Mouse (Mus musculus): ENCODE measurements around the gene S100a10. TPM values are rescaled to one million over a fixed set of nuclear protein-coding genes. Genes with fewer than 3 reads are reported as not detected.
"Not testable (repeated sequence)": the region's sequence is repeated elsewhere in the genome, so short reads cannot be mapped to it uniquely, and the experiment has no call there.

Gene S100a10
- polyA plus RNA-seq, 1 experiment from 2014 or later, result 603 TPM

- ATAC-seq (ENCODE audit: insufficient read depth, low FRiP score), result no peak
- Histone ChIP-seq H3K4me2 (ENCODE audit: low read depth, low read length) (no peak overlapping the region), H3K9ac (ENCODE audit: low read length) (no peak overlapping the region), H3K27ac (ENCODE audit: low read length) (no peak overlapping the region), H3K4me3 (replicated peaks; ENCODE audit: low read length) (no peak overlapping the region), H3K27me3 (ENCODE audit: control insufficient read depth, insufficient read depth, low read length) (no peaks in the 10 kb centered on the region), H3K36me3 (ENCODE audit: control insufficient read depth, insufficient read depth, low read length) (no peaks in the 10 kb centered on the region), H3K4me1 (ENCODE audit: control insufficient read depth, insufficient read depth, low read length) (no peaks in the 10 kb centered on the region), H3K9me3 (replicated peaks; ENCODE audit: control insufficient read depth, low read length) (no peaks in the 10 kb centered on the region)
- WGBS, result 81% methylated on average over 2 of the region's 2 CpGs
These were observed 13.4 kb upstream of the S100a10 start for GRCm38 (mm10) chr3:93541501-93541900.

- not testable (repeated sequence) for ATAC-seq (ENCODE audit: insufficient read depth, low FRiP score); H3K36me3 ChIP-seq (ENCODE audit: control insufficient read depth, insufficient read depth, low read length); H3K4me1 ChIP-seq (ENCODE audit: control insufficient read depth, insufficient read depth, low read length); H3K4me2 ChIP-seq (ENCODE audit: low read depth, low read length); H3K4me3 ChIP-seq (replicated peaks; ENCODE audit: low read length); H3K27ac ChIP-seq (ENCODE audit: low read length); H3K27me3 ChIP-seq (ENCODE audit: control insufficient read depth, insufficient read depth, low read length); H3K9ac ChIP-seq (ENCODE audit: low read length); H3K9me3 ChIP-seq (replicated peaks; ENCODE audit: control insufficient read depth, low read length)
- WGBS, result 76% methylated on average over 6 of the region's 6 CpGs
These were observed 10.7 kb upstream of the S100a10 start for GRCm38 (mm10) chr3:93544170-93544569.

- H3K9me3 ChIP-seq (replicated peaks; ENCODE audit: control insufficient read depth, low read length), result no peaks in the 10 kb centered on the region
- no peaks in the 10 kb centered on the region for H3K4me1 ChIP-seq (ENCODE audit: control insufficient read depth, insufficient read depth, low read length)
- H3K9ac ChIP-seq (ENCODE audit: low read length), result no peak overlapping the region
- H3K4me3 ChIP-seq (replicated peaks; ENCODE audit: low read length), result no peak overlapping the region
- H3K4me2 ChIP-seq (ENCODE audit: low read depth, low read length), result no peak overlapping the region
- H3K36me3 ChIP-seq (ENCODE audit: control insufficient read depth, insufficient read depth, low read length), result no peaks in the 10 kb centered on the region
- 0 out of 2 replicates have a peak, but pooled peaks have one; percentile 60 for ATAC-seq (ENCODE audit: insufficient read depth, low FRiP score)
- WGBS, result 33% methylated on average over 7 of the region's 7 CpGs
- H3K27ac ChIP-seq (ENCODE audit: low read length), result no peak overlapping the region
- H3K27me3 ChIP-seq (ENCODE audit: control insufficient read depth, insufficient read depth, low read length), result no peaks in the 10 kb centered on the region
These were observed 7.7 kb upstream of the S100a10 start for GRCm38 (mm10) chr3:93547099-93547648.

- Histone ChIP-seq H3K27me3 (ENCODE audit: control insufficient read depth, insufficient read depth, low read length) (no peaks in the 10 kb centered on the region), H3K36me3 (ENCODE audit: control insufficient read depth, insufficient read depth, low read length) (no peaks in the 10 kb centered on the region), H3K4me1 (ENCODE audit: control insufficient read depth, insufficient read depth, low read length) (no peaks in the 10 kb centered on the region), H3K9ac (ENCODE audit: low read length) (no peak overlapping the region), H3K4me3 (replicated peaks; ENCODE audit: low read length) (no peak overlapping the region), H3K27ac (ENCODE audit: low read length) (no peak overlapping the region), H3K4me2 (ENCODE audit: low read depth, low read length) (no peak overlapping the region), H3K9me3 (replicated peaks; ENCODE audit: control insufficient read depth, low read length) (no peaks in the 10 kb centered on the region)
- no peak for ATAC-seq (ENCODE audit: insufficient read depth, low FRiP score)
- 69% methylated on average over 20 of the region's 20 CpGs for WGBS
These were observed 6.9 kb upstream of the S100a10 start for GRCm38 (mm10) chr3:93547749-93548540.

GRCm38 (mm10) chr3:93548541-93549266, 6.2 kb upstream of the S100a10 start:
- no peak for ATAC-seq (ENCODE audit: insufficient read depth, low FRiP score)
- Histone ChIP-seq H3K36me3 (ENCODE audit: control insufficient read depth, insufficient read depth, low read length) (no peaks in the 10 kb centered on the region), H3K4me3 (replicated peaks; ENCODE audit: low read length) (no peak overlapping the region), H3K4me2 (ENCODE audit: low read depth, low read length) (no peak overlapping the region), H3K27me3 (ENCODE audit: control insufficient read depth, insufficient read depth, low read length) (no peaks in the 10 kb centered on the region), H3K4me1 (ENCODE audit: control insufficient read depth, insufficient read depth, low read length) (no peaks in the 10 kb centered on the region), H3K27ac (ENCODE audit: low read length) (no peak overlapping the region), H3K9me3 (replicated peaks; ENCODE audit: control insufficient read depth, low read length) (no peaks in the 10 kb centered on the region), H3K9ac (ENCODE audit: low read length) (no peak overlapping the region)
- 35% methylated on average over 4 of the region's 6 CpGs for WGBS

- no peak overlapping the region for H3K27ac ChIP-seq (ENCODE audit: low read length)
- H3K4me3 ChIP-seq (replicated peaks; ENCODE audit: low read length), result no peak overlapping the region
- 0 out of 2 replicates have a peak, but pooled peaks cover 3% of the 10 kb centered on the region for H3K4me1 ChIP-seq (ENCODE audit: control insufficient read depth, insufficient read depth, low read length)
- H3K9me3 ChIP-seq (replicated peaks; ENCODE audit: control insufficient read depth, low read length), result no peaks in the 10 kb centered on the region
- no peaks in the 10 kb centered on the region for H3K27me3 ChIP-seq (ENCODE audit: control insufficient read depth, insufficient read depth, low read length)
- H3K36me3 ChIP-seq (ENCODE audit: control insufficient read depth, insufficient read depth, low read length), result no peaks in the 10 kb centered on the region
- H3K4me2 ChIP-seq (ENCODE audit: low read depth, low read length), result no peak overlapping the region
- WGBS, result 62% methylated on average over 4 of the region's 4 CpGs
- no peak overlapping the region for H3K9ac ChIP-seq (ENCODE audit: low read length)
- ATAC-seq (ENCODE audit: insufficient read depth, low FRiP score), result no peak
These were observed 4.9 kb upstream of the S100a10 start for GRCm38 (mm10) chr3:93549986-93550385.

- H3K9ac ChIP-seq (ENCODE audit: low read length), result no peak overlapping the region
- H3K4me2 ChIP-seq (ENCODE audit: low read depth, low read length), result no peak overlapping the region
- 79% methylated on average over 5 of the region's 5 CpGs for WGBS
- H3K36me3 ChIP-seq (ENCODE audit: control insufficient read depth, insufficient read depth, low read length), result no peaks in the 10 kb centered on the region
- no peaks in the 10 kb centered on the region for H3K9me3 ChIP-seq (replicated peaks; ENCODE audit: control insufficient read depth, low read length)
- no peak overlapping the region for H3K4me3 ChIP-seq (replicated peaks; ENCODE audit: low read length)
- ATAC-seq (ENCODE audit: insufficient read depth, low FRiP score), result no peak
- no peak overlapping the region for H3K27ac ChIP-seq (ENCODE audit: low read length)
- H3K4me1 ChIP-seq (ENCODE audit: control insufficient read depth, insufficient read depth, low read length), result peaks cover 14% of the 10 kb centered on the region
- no peaks in the 10 kb centered on the region for H3K27me3 ChIP-seq (ENCODE audit: control insufficient read depth, insufficient read depth, low read length)
These were observed 2.7 kb upstream of the S100a10 start for GRCm38 (mm10) chr3:93551950-93552901.

- Histone ChIP-seq H3K36me3 (ENCODE audit: control insufficient read depth, insufficient read depth, low read length) (no peaks in the 10 kb centered on the region), H3K27me3 (ENCODE audit: control insufficient read depth, insufficient read depth, low read length) (no peaks in the 10 kb centered on the region), H3K4me1 (ENCODE audit: control insufficient read depth, insufficient read depth, low read length) (peaks cover 19% of the 10 kb centered on the region), H3K4me3 (replicated peaks; ENCODE audit: low read length) (no peak overlapping the region), H3K27ac (ENCODE audit: low read length) (no peak overlapping the region), H3K9me3 (replicated peaks; ENCODE audit: control insufficient read depth, low read length) (no peaks in the 10 kb centered on the region), H3K4me2 (ENCODE audit: low read depth, low read length) (no peak overlapping the region), H3K9ac (ENCODE audit: low read length) (no peak overlapping the region)
- no peak for ATAC-seq (ENCODE audit: insufficient read depth, low FRiP score)
- 90% methylated on average over 2 of the region's 2 CpGs for WGBS
These were observed 1.6 kb upstream of the S100a10 start for GRCm38 (mm10) chr3:93553311-93553710.

Measured in stomach, embryonic 16.5 days (tissue).